Mouse (Mus musculus): ENCODE data around the gene Vmn1r30.

Vmn1r30 gene

DNA sequence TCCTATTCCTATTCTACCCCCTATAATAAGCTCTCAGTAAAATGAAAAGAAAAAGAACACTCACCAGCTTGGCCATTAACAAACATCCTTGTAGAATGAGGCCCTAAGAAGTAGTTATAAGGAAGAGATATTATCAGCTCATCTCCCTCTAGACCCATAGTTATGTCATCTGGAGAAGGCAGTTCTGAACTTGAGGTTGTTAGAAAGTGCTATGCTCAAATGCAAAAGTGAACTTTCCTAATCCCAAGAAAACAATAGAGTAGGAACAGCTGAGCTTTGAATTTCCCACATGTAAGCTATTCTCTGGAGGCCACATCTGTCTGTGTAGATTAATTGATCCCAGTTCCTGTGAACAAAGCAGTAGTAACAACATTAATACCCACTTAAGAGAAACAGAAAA is at the start of gene Vmn1r30:
Gene Vmn1r30 (minus strand): TSS at position 101 of the 400 bp plus-strand sequence.
- no peak for DNase-seq (ENCODE audit: low spot score)

DNA sequence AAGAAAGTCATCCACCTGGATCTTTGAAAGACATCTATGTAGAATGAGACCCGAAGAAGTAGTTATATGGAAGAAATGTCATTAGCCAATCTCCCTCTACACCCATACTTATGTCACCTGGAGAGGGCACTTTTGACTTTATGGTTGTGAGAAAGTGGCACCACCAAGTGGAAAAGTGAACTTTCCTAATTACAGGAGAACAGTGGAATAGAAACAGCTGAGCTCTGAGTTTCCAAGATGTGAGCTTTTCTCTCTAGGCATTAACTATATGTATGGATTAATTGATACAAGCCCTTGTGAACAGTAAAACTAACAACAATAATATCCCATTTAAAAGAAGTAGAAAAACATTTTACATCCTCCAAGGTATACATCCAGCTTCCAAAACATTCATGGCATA is 32.0 kb upstream of the Vmn1r30 start, which contains the start of gene Vmn1r31:
Gene Vmn1r31 (minus strand): TSS at position 101 of the 400 bp plus-strand sequence.
- no peak for DNase-seq (ENCODE audit: low spot score)
